27 mouse cellular contexts compared by ENCODE assay signal in genomic region chr10:59835301-59836155, GRCm38 (mm10). TPM values are rescaled to one million over a fixed set of nuclear protein-coding genes. Genes with fewer than 3 reads are reported as not detected.
DNase-seq lines count a peak whose midpoint lies in the region; ATAC-seq and TF ChIP-seq lines count a peak whose summit lies in the region.
"Had no signal": no experiment of that assay in that cellular context is flagged by ENCODE, and none has a peak within 500 bp of the region (broad histone marks: within the 10 kb centered on the region; RNA-seq: fewer than 3 reads in every experiment).

No protein-coding gene starts in this region.

- WGBS in kidney, embryonic 16.5 days, result 42% methylated on average over 14 of the region's 14 CpGs
- 58% methylated on average over 14 of the region's 14 CpGs for WGBS in lung, embryonic 14.5 days
- WGBS in neural tube, embryonic 13.5 days, result 82% methylated on average over 14 of the region's 14 CpGs
- WGBS in neural tube, embryonic 15.5 days, result 80% methylated on average over 14 of the region's 14 CpGs

- peak; percentile 80 for ATAC-seq in kidney, embryonic 16.5 days (ENCODE audit: low FRiP score, low TSS enrichment)
- peak; percentile 31; the same call in 1 of the 2 replicates for ATAC-seq in lung, embryonic 14.5 days (ENCODE audit: insufficient read depth)
- ATAC-seq in neural tube, embryonic 13.5 days (ENCODE audit: low read depth), result no peak
- ATAC-seq in neural tube, embryonic 15.5 days (ENCODE audit: low FRiP score), result no peak; the same call in 1 of the 2 replicates
- ATAC-seq: forebrain, postnatal 0 days; hindbrain, postnatal 0 days; intestine, embryonic 15.5 days had no signal

- no peak overlapping the region for H3K9ac ChIP-seq in kidney, embryonic 16.5 days (replicated peaks; ENCODE audit: low read length)
- H3K9ac ChIP-seq in lung, embryonic 14.5 days, result no peak overlapping the region
- H3K9ac ChIP-seq in neural tube, embryonic 13.5 days, result no peak overlapping the region
- no peak overlapping the region for H3K9ac ChIP-seq in neural tube, embryonic 15.5 days (replicated peaks)
- H3K9ac ChIP-seq: embryonic facial prominence, embryonic 15.5 days; forebrain, embryonic 12.5 days; forebrain, postnatal 0 days; intestine, embryonic 15.5 days; liver, embryonic 14.5 days had no signal

- H3K36me3 ChIP-seq in kidney, embryonic 16.5 days (ENCODE audit: insufficient read depth, low read length), result peaks cover 11% of the 10 kb centered on the region
- H3K36me3 ChIP-seq in lung, embryonic 14.5 days (ENCODE audit: insufficient read depth), result peaks cover 11% of the 10 kb centered on the region
- peaks cover 15% of the 10 kb centered on the region for H3K36me3 ChIP-seq in neural tube, embryonic 13.5 days
- 0 out of 2 replicates have a peak, but pooled peaks cover 9% of the 10 kb centered on the region for H3K36me3 ChIP-seq in neural tube, embryonic 15.5 days
- H3K36me3 ChIP-seq: embryonic facial prominence, embryonic 15.5 days had no signal

- H3K27me3 ChIP-seq in kidney, embryonic 16.5 days (ENCODE audit: insufficient read depth, low read length), result no peaks in the 10 kb centered on the region
- no peaks in the 10 kb centered on the region for H3K27me3 ChIP-seq in lung, embryonic 14.5 days (ENCODE audit: insufficient read depth, low read length)
- H3K27me3 ChIP-seq in neural tube, embryonic 13.5 days, result no peaks in the 10 kb centered on the region
- no peaks in the 10 kb centered on the region for H3K27me3 ChIP-seq in neural tube, embryonic 15.5 days (replicated peaks)
- H3K27me3 ChIP-seq: embryonic facial prominence, embryonic 15.5 days; forebrain, embryonic 12.5 days; intestine, embryonic 15.5 days had no signal

- no peak for TF ChIP-seq CTCF in lung, embryonic 14.5 days (IDR thresholded peaks at IDR 0.05; ENCODE audit: low read depth)

- H3K4me3 ChIP-seq in kidney, embryonic 16.5 days (ENCODE audit: low read length), result no peak overlapping the region
- no peak overlapping the region for H3K4me3 ChIP-seq in lung, embryonic 14.5 days (ENCODE audit: low read depth, low read length)
- H3K4me3 ChIP-seq in neural tube, embryonic 13.5 days, result no peak overlapping the region
- H3K4me3 ChIP-seq in neural tube, embryonic 15.5 days (replicated peaks), result no peak overlapping the region
- H3K4me3 ChIP-seq: embryonic facial prominence, embryonic 10.5 days; embryonic facial prominence, embryonic 15.5 days; forebrain, embryonic 12.5 days; hindbrain, embryonic 10.5 days; intestine, embryonic 15.5 days had no signal

- peak overlapping the region; percentile 63 for H3K27ac ChIP-seq in kidney, embryonic 16.5 days (ENCODE audit: low read length)
- no peak overlapping the region for H3K27ac ChIP-seq in lung, embryonic 14.5 days (ENCODE audit: low read depth)
- H3K27ac ChIP-seq in neural tube, embryonic 13.5 days (replicated peaks), result peak overlapping the region; percentile 43
- H3K27ac ChIP-seq in neural tube, embryonic 15.5 days (replicated peaks), result no peak overlapping the region
- H3K27ac ChIP-seq: embryonic facial prominence, embryonic 10.5 days; embryonic facial prominence, embryonic 15.5 days; forebrain, embryonic 12.5 days; hindbrain, embryonic 10.5 days; hindbrain, postnatal 0 days; intestine, embryonic 15.5 days; liver, embryonic 14.5 days had no signal

- DNase-seq in kidney, adult 9 months, result no peak
- peak; percentile 44 for DNase-seq in lung, embryonic 14.5 days
- no peak for DNase-seq in lung, postnatal 14 days
- DNase-seq in embryo, embryonic 10.5 days (ENCODE audit: low spot score), result no peak
- DNase-seq: adrenal gland, postnatal 25 days; B cell, adult 2 months; cerebellum, adult 18-20 months; cerebellum, postnatal 10 days; forebrain, postnatal 0 days; gastrocnemius, postnatal 14 days; heart, postnatal 14 days; kidney, postnatal 14 days; layer of hippocampus, postnatal 36 days; liver; lung, adult 2 months; lung, postnatal 4 days; thymus, postnatal 4 days had no signal

- H3K4me2 ChIP-seq in kidney, embryonic 16.5 days (replicated peaks; ENCODE audit: low read depth, low read length), result no peak overlapping the region
- H3K4me2 ChIP-seq in lung, embryonic 14.5 days, result no peak overlapping the region
- H3K4me2 ChIP-seq in neural tube, embryonic 13.5 days, result no peak overlapping the region
- H3K4me2 ChIP-seq in neural tube, embryonic 15.5 days, result no peak overlapping the region
- H3K4me2 ChIP-seq: embryonic facial prominence, embryonic 15.5 days; forebrain, embryonic 12.5 days; intestine, embryonic 15.5 days had no signal

- 0 out of 2 replicates have a peak, but pooled peaks cover 17% of the 10 kb centered on the region for H3K4me1 ChIP-seq in kidney, embryonic 16.5 days (ENCODE audit: insufficient read depth, low read length)
- no peaks in the 10 kb centered on the region for H3K4me1 ChIP-seq in lung, embryonic 14.5 days (ENCODE audit: insufficient read depth)
- H3K4me1 ChIP-seq in neural tube, embryonic 13.5 days (replicated peaks), result no peaks in the 10 kb centered on the region
- no peaks in the 10 kb centered on the region for H3K4me1 ChIP-seq in neural tube, embryonic 15.5 days
- H3K4me1 ChIP-seq: embryonic facial prominence, embryonic 10.5 days; embryonic facial prominence, embryonic 15.5 days; forebrain, embryonic 12.5 days; hindbrain, embryonic 10.5 days had no signal

- no peaks in the 10 kb centered on the region for H3K9me3 ChIP-seq in kidney, embryonic 16.5 days (ENCODE audit: low read length)
- H3K9me3 ChIP-seq in lung, embryonic 14.5 days (ENCODE audit: low read depth, low read length), result no peaks in the 10 kb centered on the region
- H3K9me3 ChIP-seq in neural tube, embryonic 13.5 days, result no peaks in the 10 kb centered on the region
- H3K9me3 ChIP-seq in neural tube, embryonic 15.5 days (replicated peaks), result no peaks in the 10 kb centered on the region
- H3K9me3 ChIP-seq: embryonic facial prominence, embryonic 10.5 days; embryonic facial prominence, embryonic 15.5 days; forebrain, embryonic 12.5 days; hindbrain, embryonic 10.5 days; intestine, embryonic 15.5 days had no signal

RNA-seq across cellular contexts. Expression of gene Dnajb12, which starts 43.8 kb away (rescaled TPM):
- 30.1 and 32.9 TPM in 2 replicates for polyA plus RNA-seq in kidney, embryonic 16.5 days (2015; fragmentation: Nextera tagmentation; extraction: Ambion mirVana)
- 26.7 and 28.1 TPM in 2 replicates for polyA plus RNA-seq in lung, embryonic 14.5 days (2014; fragmentation: Nextera tagmentation; extraction: Ambion mirVana)
- polyA plus RNA-seq in neural tube, embryonic 13.5 days (2015; fragmentation: Nextera tagmentation; extraction: Ambion mirVana), result 20.4 and 21.2 TPM in 2 replicates
- 17.2 and 20.6 TPM in 2 replicates for polyA plus RNA-seq in neural tube, embryonic 15.5 days (2015; fragmentation: Nextera tagmentation; extraction: Ambion mirVana)

Comparison
In these comparisons a context has a peak if more than half of its experiments do, and no peak if none do; other contexts are left out.
1. H3K27ac ChIP-seq: peak in kidney, embryonic 16.5 days (single experiment) and neural tube, embryonic 13.5 days (single experiment); none in lung, embryonic 14.5 days (single experiment) and neural tube, embryonic 15.5 days (single experiment).
2. ATAC-seq: peak in kidney, embryonic 16.5 days (single experiment) and lung, embryonic 14.5 days (single experiment); none in neural tube, embryonic 13.5 days (single experiment) and neural tube, embryonic 15.5 days (single experiment).